Mouse (Mus musculus): ENCODE data around the gene Coq10b. TPM values are rescaled to one million over a fixed set of nuclear protein-coding genes. Genes with fewer than 3 reads are reported as not detected.
"Not testable (repeated sequence)": the region's sequence is repeated elsewhere in the genome, so short reads cannot be mapped to it uniquely, and the experiment has no call there.

The Coq10b gene
- polyA plus RNA-seq, 1 experiment from 2014 or later: 31.3 TPM

DNA sequence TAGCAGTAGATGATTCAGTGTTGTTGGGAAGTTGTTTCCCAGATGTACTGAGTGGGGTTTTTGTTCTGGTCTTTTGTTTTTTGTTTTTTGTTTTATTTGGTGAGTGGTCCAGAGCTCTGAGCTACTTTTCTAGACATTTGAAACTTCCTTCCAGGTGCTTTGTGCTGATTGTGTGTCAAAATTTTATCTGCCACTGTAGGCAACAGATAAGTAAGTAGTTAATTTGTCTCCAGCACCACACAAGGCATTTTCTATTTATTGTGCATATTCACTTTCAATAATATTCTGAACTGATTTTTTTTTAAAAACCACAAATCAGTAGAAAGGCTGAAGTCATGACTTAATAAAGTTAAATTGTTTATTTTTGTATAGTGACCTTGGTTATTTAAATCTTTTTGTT, 19.8 kb downstream of the Coq10b start:
- H3K36me3 ChIP-seq (replicated peaks): peaks cover 25% of the 10 kb centered on the region

DNA sequence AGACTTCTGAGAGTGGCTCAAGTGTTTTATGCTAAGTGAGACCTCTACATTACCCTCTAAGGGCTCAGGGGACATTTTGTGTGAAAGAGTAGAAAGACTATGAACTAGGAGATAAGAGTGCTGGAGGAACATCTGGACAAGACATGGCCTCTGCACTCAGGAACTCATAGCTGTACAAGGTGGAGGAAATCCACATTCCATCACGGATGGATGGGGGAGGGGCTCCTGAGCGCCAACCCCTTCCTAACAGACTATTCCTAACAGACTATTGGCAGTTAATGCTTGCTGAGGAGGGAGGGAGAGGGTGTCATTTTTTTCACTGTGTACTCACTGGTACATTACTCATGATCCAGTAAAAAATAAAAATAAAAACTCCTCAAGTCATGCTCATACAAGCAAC, 22.2 kb downstream of the Coq10b start:
- ATAC-seq (ENCODE audit: low FRiP score): no peak
- H3K36me3 ChIP-seq (replicated peaks): peaks cover 29% of the 10 kb centered on the region
- H3K4me2 ChIP-seq: no peak overlapping the region
- no peak overlapping the region for H3K9ac ChIP-seq
- no peaks in the 10 kb centered on the region for H3K27me3 ChIP-seq
- no peaks in the 10 kb centered on the region for H3K9me3 ChIP-seq
- H3K4me1 ChIP-seq: no peaks in the 10 kb centered on the region
- WGBS: 59% methylated on average over 2 of the region's 2 CpGs
- H3K27ac ChIP-seq: no peak overlapping the region
- no peak overlapping the region for H3K4me3 ChIP-seq (replicated peaks)

More for the DNA sequence above, 19.8 kb downstream of the Coq10b start:
- ATAC-seq (ENCODE audit: low FRiP score); H3K4me3 ChIP-seq (replicated peaks); H3K9ac ChIP-seq; H3K27me3 ChIP-seq; H3K27ac ChIP-seq; H3K4me1 ChIP-seq; H3K4me2 ChIP-seq; H3K9me3 ChIP-seq: not testable (repeated sequence)

DNA sequence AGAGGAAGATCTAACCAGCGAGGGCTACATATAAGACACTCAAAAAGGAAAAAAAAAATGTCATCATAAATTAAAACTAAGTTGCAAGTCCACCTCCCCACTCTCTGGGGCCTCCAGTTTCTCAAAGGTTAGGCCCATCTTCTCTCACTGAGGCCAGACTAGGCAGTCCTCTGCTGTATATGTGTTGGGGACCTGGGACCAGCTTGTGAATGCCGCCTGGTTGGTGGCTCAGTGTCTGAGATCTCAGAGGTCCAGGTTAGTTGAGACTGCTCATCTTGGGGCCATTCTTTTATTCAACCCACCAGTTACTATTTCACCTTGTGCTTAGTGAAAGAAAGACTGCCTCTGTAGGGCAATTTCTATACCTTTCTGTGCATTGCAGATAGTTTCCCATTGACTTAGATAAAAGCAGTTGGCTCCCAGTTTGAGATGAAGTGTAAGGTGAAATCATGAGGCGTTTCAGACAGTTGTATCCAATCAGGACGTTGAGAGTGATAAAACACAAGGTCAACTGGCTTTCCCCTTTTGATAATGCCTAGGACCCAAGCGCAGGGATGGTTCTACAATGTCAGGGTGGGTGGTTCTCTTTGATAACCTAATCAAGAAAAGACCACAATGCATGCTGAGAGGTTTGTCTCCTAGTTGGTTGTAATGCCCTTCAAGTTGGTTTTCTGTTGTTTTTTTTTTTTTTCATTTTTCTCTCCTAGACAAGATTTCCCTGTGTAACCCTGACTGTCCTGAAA, 23.3 kb downstream of the Coq10b start:
- H3K4me2 ChIP-seq: no peak overlapping the region
- no peaks in the 10 kb centered on the region for H3K27me3 ChIP-seq
- H3K9me3 ChIP-seq: no peaks in the 10 kb centered on the region
- H3K4me3 ChIP-seq (replicated peaks): no peak overlapping the region
- H3K36me3 ChIP-seq (replicated peaks): peaks cover 40% of the 10 kb centered on the region
- no peak for ATAC-seq (ENCODE audit: low FRiP score)
- WGBS: 80% methylated on average over 5 of the region's 5 CpGs
- H3K9ac ChIP-seq: no peak overlapping the region
- H3K27ac ChIP-seq: no peak overlapping the region
- H3K4me1 ChIP-seq: no peaks in the 10 kb centered on the region

DNA sequence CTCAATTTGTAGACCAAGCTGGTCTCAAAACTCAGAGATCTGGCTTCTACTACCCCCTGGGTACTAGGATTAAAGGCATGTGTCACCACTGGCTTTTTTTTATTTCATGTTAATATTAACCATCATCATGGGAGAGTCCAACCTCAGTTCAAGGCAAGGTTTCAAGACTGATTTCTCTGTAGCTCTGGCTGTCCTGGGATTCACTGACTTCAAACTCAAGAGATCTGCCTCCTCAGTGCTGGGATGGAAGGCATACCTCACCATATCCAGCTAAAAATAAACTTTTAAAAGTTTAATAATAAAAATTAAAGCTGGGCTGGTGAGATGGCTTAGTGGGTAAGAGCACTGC, 23.8 kb downstream of the Coq10b start:
- H3K4me2 ChIP-seq: no peak overlapping the region
- H3K27ac ChIP-seq: no peak overlapping the region
- no peaks in the 10 kb centered on the region for H3K4me1 ChIP-seq
- no peak overlapping the region for H3K9ac ChIP-seq
- ATAC-seq (ENCODE audit: low FRiP score): no peak
- H3K9me3 ChIP-seq: no peaks in the 10 kb centered on the region
- peaks cover 45% of the 10 kb centered on the region for H3K36me3 ChIP-seq (replicated peaks)
- no peak overlapping the region for H3K4me3 ChIP-seq (replicated peaks)
- no peaks in the 10 kb centered on the region for H3K27me3 ChIP-seq

DNA sequence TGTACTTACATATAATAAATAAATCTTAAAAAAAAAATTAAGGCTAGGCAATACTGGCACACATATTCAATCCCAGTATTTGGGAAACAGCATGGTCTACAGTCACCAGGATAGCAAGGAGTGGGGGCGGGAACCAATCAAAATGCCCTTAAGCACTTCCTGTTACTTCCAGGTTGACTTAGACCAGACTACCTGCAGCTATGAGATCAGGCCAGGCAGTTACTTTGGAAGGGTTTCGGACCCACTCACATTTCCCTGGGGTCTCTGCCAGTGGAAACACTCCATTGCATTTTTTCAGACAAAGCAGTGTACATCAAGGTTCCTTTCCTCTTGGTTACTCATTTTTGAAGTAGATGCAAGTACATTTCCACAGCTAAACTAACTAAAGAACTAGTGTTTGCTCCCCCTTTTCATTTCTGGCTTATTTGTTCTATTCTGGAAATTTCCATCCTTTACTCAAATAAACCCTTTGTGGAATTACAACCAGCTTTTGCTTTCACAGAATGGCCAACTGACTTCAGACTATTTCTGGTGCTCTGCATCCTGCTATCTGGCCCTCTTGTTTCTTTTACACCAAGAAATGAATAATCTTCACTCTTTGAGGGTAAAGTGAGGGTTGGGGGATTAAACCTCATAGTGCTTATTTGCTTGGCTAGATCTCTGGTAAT, 24.4 kb downstream of the Coq10b start:
- Histone ChIP-seq H3K27me3 (no peaks in the 10 kb centered on the region), H3K36me3 (replicated peaks) (peaks cover 48% of the 10 kb centered on the region), H3K4me1 (no peaks in the 10 kb centered on the region), H3K4me3 (replicated peaks) (no peak overlapping the region), H3K27ac (no peak overlapping the region), H3K9ac (no peak overlapping the region), H3K4me2 (no peak overlapping the region), H3K9me3 (no peaks in the 10 kb centered on the region)
- ATAC-seq (ENCODE audit: low FRiP score): no peak
- 83% methylated on average over 2 of the region's 2 CpGs for WGBS

DNA sequence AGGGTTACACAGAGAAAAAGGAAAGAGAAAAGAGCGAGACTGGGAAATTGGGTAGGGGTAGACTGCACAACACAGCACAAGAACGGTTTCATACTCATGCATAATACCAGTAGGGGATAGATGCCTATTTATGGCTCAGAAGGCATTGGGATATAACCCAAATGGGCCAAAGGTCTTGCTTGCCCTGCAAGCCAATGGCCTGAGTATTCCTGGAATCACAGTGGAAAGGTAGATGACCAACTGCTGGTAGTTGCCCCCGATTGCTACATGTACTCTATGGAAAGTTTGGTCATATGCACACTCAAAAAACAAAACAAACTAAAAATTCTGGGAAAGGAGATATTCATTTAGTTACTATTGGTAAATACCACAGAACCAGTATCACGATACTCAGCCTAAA, 27.1 kb downstream of the Coq10b start:
- H3K36me3 ChIP-seq (replicated peaks): peaks cover 71% of the 10 kb centered on the region
- no peak for ATAC-seq (ENCODE audit: low FRiP score)
- no peak overlapping the region for H3K4me2 ChIP-seq
- no peaks in the 10 kb centered on the region for H3K27me3 ChIP-seq
- 91% methylated on average over 4 of the region's 4 CpGs for WGBS
- H3K9me3 ChIP-seq: no peaks in the 10 kb centered on the region
- H3K4me1 ChIP-seq: peaks cover 9% of the 10 kb centered on the region; the same call in 1 of the 2 replicates
- H3K9ac ChIP-seq: no peak overlapping the region
- H3K27ac ChIP-seq: no peak overlapping the region
- no peak overlapping the region for H3K4me3 ChIP-seq (replicated peaks)

DNA sequence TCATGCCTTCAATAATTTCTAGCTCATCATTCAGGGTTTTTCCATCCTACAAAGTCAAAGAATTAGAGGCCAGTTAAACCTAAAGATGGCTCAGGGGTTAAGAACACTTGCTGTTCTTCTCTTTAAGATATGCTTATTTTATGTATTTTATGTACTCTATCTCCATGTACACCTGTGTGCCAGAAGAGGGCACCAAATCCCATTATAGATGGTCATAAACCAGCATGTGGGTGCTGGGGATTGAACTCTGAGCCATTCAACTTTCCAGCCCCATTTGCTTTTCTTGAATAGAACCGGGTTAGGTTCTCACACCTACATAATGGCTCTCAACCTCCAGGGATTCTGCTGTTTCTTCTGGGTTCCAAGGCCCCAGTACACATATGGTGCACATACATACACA, 29.5 kb downstream of the Coq10b start:
- H3K27ac ChIP-seq: no peak overlapping the region
- 76% methylated on average over 1 of the region's 1 CpGs for WGBS
- H3K9ac ChIP-seq: no peak overlapping the region
- no peak for ATAC-seq (ENCODE audit: low FRiP score)
- H3K9me3 ChIP-seq: no peaks in the 10 kb centered on the region
- H3K4me3 ChIP-seq (replicated peaks): no peak overlapping the region
- H3K4me2 ChIP-seq: no peak overlapping the region
- peaks cover 74% of the 10 kb centered on the region for H3K36me3 ChIP-seq (replicated peaks)
- H3K4me1 ChIP-seq: peaks cover 31% of the 10 kb centered on the region
- no peaks in the 10 kb centered on the region for H3K27me3 ChIP-seq

DNA sequence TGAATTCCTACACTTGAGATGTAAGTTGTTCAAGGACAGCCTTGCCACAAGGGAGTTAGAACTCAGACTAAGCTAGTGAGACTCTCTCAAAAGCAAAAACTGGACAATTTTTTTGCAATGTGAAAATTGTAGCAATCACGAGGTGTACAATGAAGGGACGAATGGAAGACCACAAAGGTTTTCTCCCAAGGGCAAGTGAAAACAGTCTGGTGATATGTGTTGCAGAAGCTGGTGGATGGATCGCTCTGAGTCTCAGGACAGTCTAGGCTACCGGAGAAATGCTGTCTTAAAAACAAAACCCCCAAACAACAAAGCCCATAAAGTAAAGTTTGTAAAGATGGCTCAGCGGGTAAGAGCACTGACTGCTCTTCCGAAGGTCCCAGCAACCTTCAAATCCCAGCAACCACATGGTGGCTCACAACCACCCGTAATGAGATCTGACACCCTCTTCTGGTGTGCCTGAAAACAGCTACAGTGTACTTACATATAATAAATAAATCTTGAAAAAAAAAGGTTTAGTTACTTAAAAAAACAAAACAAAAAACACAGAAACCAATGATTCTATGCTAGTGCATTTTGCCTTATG, 33.3 kb downstream of the Coq10b start:
- Histone ChIP-seq H3K4me1 (peaks cover 49% of the 10 kb centered on the region), H3K9me3 (no peaks in the 10 kb centered on the region), H3K36me3 (replicated peaks) (peaks cover 47% of the 10 kb centered on the region), H3K4me3 (replicated peaks) (peak overlapping the region; percentile 89), H3K27me3 (no peaks in the 10 kb centered on the region), H3K4me2 (peak overlapping the region; percentile 86), H3K27ac (no peak overlapping the region), H3K9ac (0 out of 2 replicates have a peak overlapping the region, but pooled peaks have one; percentile 93)
- ATAC-seq (ENCODE audit: low FRiP score): no peak
- WGBS: 52% methylated on average over 7 of the region's 7 CpGs

DNA sequence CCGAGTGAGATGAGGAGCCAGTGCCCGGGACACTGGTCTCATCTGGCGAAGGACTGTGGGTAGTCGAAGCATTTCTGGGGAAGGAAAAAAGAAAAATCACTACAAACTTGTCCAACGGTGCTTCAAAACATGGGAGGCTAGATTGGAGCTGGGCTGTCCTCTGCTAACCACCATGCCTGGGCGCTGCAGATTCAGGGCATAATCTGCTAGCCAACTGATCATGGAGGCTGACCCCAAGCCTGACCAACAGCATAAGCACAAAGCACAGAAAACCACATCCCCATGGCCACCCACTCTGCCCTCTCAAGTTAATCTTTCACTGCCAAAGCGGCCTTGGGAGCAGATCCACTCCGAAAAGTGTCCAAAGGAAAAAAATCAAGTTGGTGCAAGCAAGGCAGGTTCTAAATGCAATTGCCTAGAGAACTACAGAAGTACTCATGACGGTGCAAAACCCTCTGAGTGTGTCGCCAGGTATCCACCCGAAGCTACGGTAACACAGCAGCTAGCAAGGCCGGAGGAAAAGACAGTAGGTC, 34.4 kb downstream of the Coq10b start:
- Histone ChIP-seq H3K36me3 (replicated peaks) (peaks cover 43% of the 10 kb centered on the region), H3K4me2 (peak overlapping the region; percentile 86), H3K27ac (peak overlapping the region; percentile 96), H3K9ac (peak overlapping the region; percentile 93), H3K9me3 (no peaks in the 10 kb centered on the region), H3K4me3 (replicated peaks) (peak overlapping the region; percentile 89), H3K4me1 (peaks cover 49% of the 10 kb centered on the region), H3K27me3 (no peaks in the 10 kb centered on the region)
- no peak; the same call in 1 of the 2 replicates for ATAC-seq (ENCODE audit: low FRiP score)
- under 1% methylated on average over 13 of the region's 13 CpGs for WGBS

DNA sequence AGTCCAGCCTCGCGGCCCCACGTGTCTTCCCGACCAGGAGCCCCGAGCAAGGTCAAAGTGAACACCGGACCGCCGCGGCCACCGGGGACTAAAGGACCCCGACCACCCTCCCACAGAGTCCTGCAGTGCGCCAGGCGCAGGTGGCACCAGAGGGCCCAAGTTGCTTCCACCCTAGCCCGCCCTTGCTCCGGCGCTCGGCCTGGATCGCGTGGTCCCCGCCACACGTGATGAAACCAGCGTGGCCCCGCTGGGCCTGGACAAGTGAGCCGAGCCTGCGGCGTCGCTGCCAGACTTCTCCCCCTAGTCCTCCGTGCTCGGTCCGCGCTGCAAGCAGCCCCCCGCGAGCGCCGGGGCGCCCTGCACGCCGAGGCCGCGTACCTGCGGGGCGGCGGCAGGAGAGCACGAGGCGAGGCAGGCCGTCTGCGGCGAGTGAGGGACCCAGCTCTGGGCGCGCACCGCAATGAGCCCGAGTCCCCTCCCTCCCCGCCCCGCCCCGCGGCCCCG, 34.9 kb downstream of the Coq10b start:
- WGBS: under 1% methylated on average over 51 of the region's 57 CpGs
- peak overlapping the region; percentile 89 for H3K4me3 ChIP-seq (replicated peaks)
- H3K27ac ChIP-seq: peak overlapping the region; percentile 96
- peak overlapping the region; percentile 93 for H3K9ac ChIP-seq
- no peak; the same call in none of the 2 replicates for ATAC-seq (ENCODE audit: low FRiP score)
- H3K4me1 ChIP-seq: peaks cover 49% of the 10 kb centered on the region
- no peaks in the 10 kb centered on the region for H3K27me3 ChIP-seq
- no peaks in the 10 kb centered on the region for H3K9me3 ChIP-seq
- H3K4me2 ChIP-seq: peak overlapping the region; percentile 86
- peaks cover 40% of the 10 kb centered on the region for H3K36me3 ChIP-seq (replicated peaks)

DNA sequence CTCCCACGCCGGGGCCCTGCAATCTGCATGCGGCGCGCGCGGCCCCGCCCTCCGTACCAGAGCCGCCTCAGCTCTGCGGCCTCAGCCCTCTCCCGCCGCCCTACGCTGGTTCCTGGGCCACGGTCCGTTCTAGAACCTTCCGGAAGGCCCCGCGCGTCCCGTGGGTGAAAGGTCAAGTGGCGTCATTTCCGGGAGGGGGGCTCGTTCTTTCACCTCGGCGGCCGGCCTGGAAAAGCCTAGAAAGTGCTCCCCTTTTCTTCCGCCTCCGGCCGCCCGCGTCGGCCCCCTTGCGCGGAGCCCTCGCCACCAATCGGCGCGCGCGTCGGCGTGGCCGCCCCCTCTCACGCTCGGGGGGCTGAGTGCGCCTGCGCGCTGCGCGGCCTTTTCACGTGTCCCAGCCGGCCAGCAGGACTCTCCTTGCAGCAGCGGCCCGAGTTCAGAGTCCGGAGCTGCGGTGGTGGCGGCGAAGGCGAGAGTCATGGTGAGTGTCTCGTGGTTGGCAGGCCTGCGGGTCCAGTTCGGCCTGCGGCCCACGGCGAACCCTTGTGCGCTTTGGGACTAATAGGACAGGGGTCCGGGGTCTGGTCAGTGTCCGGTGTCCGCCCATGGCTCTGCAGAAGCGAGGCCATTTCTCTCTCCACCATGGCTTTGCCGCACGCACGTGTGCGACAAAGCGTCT, 35.5 kb downstream of the Coq10b start, which contains the start of the genes Hspe1 and Hspd1:
TSS of gene Hspe1 (plus strand) at position 201 of the 679 bp plus-strand sequence.
TSS of gene Hspd1 (minus strand) at position 312 of the 679 bp plus-strand sequence.
- H3K4me3 ChIP-seq (replicated peaks): peak within 1 kb of the TSS; percentile 89
- peaks cover 49% of the 10 kb centered on the region for H3K4me1 ChIP-seq
- H3K27me3 ChIP-seq: no peaks in the 10 kb centered on the region
- ATAC-seq (ENCODE audit: low FRiP score): peak; percentile 95
- peak within 1 kb of the TSS; percentile 96 for H3K27ac ChIP-seq
- H3K4me2 ChIP-seq: peak within 1 kb of the TSS; percentile 86
- H3K9ac ChIP-seq: peak within 1 kb of the TSS; percentile 93
- under 1% methylated on average over 73 of the region's 76 CpGs for WGBS
- H3K9me3 ChIP-seq: no peaks in the 10 kb centered on the region
- peaks cover 34% of the 10 kb centered on the region for H3K36me3 ChIP-seq (replicated peaks)
